Mouse (Mus musculus) olfactory bulb, adult 2 months (tissue): Measurements from ENCODE around the gene Grip1.

Source experiments
- CTCF ChIP-seq: fragments of 200-500 bp; IDR thresholded peaks from 2 replicates; pipeline ENCODE4 v1.5.1; 2012; ENCODE audit warnings: low read depth, mild to moderate bottlenecking, low read length, moderate library complexity; ENCODE audit not compliant: insufficient read depth
- POLR2A ChIP-seq: fragments of 200-500 bp; IDR thresholded peaks from 2 replicates; pipeline ENCODE4 v1.6.1; 2012; ENCODE audit warnings: mild to moderate bottlenecking, low read depth, low read length, moderate library complexity; ENCODE audit not compliant: insufficient read depth

DNA sequence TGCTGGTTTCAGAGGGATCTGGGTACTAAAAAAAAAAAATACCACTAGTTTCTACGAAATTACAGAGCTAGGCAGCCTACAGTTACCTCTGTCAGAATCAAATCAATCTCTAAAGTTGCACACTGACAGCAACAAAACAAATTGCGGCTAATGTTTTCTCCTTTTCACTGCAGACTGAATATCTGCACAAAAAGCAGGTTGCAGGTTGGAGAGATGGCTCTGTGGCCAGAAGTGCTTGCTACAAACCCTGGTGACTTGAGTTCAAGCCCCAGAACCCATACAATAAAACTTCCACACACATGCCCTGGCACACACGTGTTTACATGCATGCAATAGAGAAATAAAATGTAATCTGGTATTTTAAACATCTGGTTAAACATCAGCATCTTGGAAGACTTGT, 16.3 kb upstream of the Grip1 start:
- TF ChIP-seq POLR2A (no peak), CTCF (no peak)
